Comparison of ENCODE assay signal across 8 mouse cellular contexts in the genomic region with DNA sequence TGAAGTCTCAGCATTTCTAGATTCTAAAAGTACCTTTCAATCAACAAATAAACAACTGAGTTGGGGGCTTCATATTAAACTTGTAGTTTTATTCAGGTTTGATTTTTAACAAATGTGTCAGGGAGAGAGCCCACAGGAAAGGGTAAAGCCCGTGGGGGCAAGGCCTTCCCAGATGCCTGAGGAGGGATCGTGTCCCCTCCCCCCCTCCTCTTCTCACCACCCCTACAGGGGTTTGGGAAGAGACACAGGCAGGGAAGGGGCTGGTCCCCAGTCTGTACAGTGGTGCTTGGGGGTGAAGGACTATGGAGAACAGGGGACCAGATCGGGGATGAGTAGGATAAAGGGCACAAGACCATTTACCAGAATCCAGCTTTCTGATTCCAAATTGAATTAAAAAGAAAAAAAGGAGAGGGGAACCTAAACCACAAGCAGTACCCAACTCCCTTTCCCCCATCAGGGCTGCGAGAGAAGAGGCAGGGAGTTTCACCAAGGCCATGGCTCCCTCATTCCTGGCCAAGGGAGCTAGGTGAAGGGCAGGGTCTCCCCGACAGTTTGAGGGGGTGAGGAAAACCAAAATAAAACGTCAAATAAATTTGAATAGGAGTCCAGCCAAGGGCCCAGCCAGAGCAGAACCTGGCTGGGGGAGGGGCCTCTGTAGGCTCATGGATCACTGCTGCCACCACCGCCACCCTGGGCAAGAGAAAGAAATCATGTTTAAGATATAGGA. TPM values are rescaled to one million over a fixed set of nuclear protein-coding genes. Genes with fewer than 3 reads are reported as not detected.
A peak's percentile ranks its signal among the peaks of the same experiment; 100 is the strongest.
DNase-seq lines count a peak whose midpoint lies in the region; ATAC-seq and TF ChIP-seq lines count a peak whose summit lies in the region.
"Not testable (repeated sequence)": the region's sequence is repeated elsewhere in the genome, so short reads cannot be mapped to it uniquely, and the experiment has no call there.

No protein-coding gene starts in this region.

- peaks cover 68% of the 10 kb centered on the region for H3K4me1 ChIP-seq in G1E (ENCODE audit: insufficient read depth, low read depth, low read length)
- peaks cover 46% of the 10 kb centered on the region for H3K4me1 ChIP-seq in forebrain, embryonic 12.5 days
- H3K4me1 ChIP-seq in heart, embryonic 12.5 days (replicated peaks) = peaks cover 47% of the 10 kb centered on the region
- peaks cover 36 to 51% of the 10 kb centered on the region in 2 experiments for H3K4me1 ChIP-seq in liver, embryonic 14.5 days (replicated peaks; ENCODE audit: control insufficient read depth in 2 of 2, insufficient read depth in 2 of 2, low read length in 1 of 2)
- not testable (repeated sequence) for H3K4me1 ChIP-seq in lung, embryonic 14.5 days (ENCODE audit: insufficient read depth)

- not testable (repeated sequence) for H3K27ac ChIP-seq in forebrain, embryonic 12.5 days; heart, embryonic 12.5 days (ENCODE audit: poor library complexity, severe bottlenecking); lung, embryonic 14.5 days (ENCODE audit: low read depth)
- peak overlapping the region; percentile 95 for H3K27ac ChIP-seq in liver, embryonic 14.5 days

- H3K4me3 ChIP-seq in G1E (ENCODE audit: low read depth, low read length) = peak overlapping the region; percentile 91; the same call in 1 of the 2 replicates
- not testable (repeated sequence) for H3K4me3 ChIP-seq in forebrain, embryonic 12.5 days (replicated peaks); heart, embryonic 12.5 days; lung, embryonic 14.5 days (ENCODE audit: low read depth, low read length)
- peak overlapping the region; percentile 40 to 82 for H3K4me3 ChIP-seq in liver, embryonic 14.5 days (ENCODE audit: insufficient read depth in 1 of 2, low read depth in 2 of 2, low read length in 2 of 2)

- H3K36me3 ChIP-seq in G1E (replicated peaks) = peaks cover 84% of the 10 kb centered on the region
- H3K36me3 ChIP-seq in forebrain, embryonic 12.5 days (replicated peaks) = peaks cover 64% of the 10 kb centered on the region
- H3K36me3 ChIP-seq in heart, embryonic 12.5 days = peaks cover 60% of the 10 kb centered on the region
- peaks cover 54% of the 10 kb centered on the region for H3K36me3 ChIP-seq in liver, embryonic 14.5 days (replicated peaks; ENCODE audit: control insufficient read depth, insufficient read depth, low read depth)
- peaks cover 65% of the 10 kb centered on the region for H3K36me3 ChIP-seq in lung, embryonic 14.5 days (ENCODE audit: insufficient read depth)

- ATAC-seq in G1E (ENCODE audit: extremely low read depth, insufficient number of reproducible peaks, low FRiP score, poor library complexity, severe bottlenecking); forebrain, embryonic 12.5 days (ENCODE audit: low FRiP score); heart, embryonic 12.5 days (ENCODE audit: insufficient number of reproducible peaks, low FRiP score); liver, embryonic 14.5 days (ENCODE audit: insufficient read depth); lung, embryonic 14.5 days (ENCODE audit: insufficient read depth): not testable (repeated sequence)

- H3K27me3 ChIP-seq in G1E (ENCODE audit: insufficient read depth, low read length); forebrain, embryonic 12.5 days; heart, embryonic 12.5 days (replicated peaks); liver, embryonic 14.5 days (ENCODE audit: control insufficient read depth, insufficient read depth, low read length); lung, embryonic 14.5 days (ENCODE audit: insufficient read depth, low read length): not testable (repeated sequence)

- not testable (repeated sequence) for TF ChIP-seq CTCF in G1E (IDR thresholded peaks at IDR 0.05; ENCODE audit: low read depth, low read length); liver, embryonic 14.5 days (IDR thresholded peaks at IDR 0.05; ENCODE audit: low read depth); lung, embryonic 14.5 days (IDR thresholded peaks at IDR 0.05; ENCODE audit: low read depth)

- not testable (repeated sequence) for TF ChIP-seq EP300 in liver, embryonic 14.5 days (IDR thresholded peaks at IDR 0.05; ENCODE audit: low read depth)

- 65% methylated on average over 7 of the region's 7 CpGs for WGBS in forebrain, embryonic 12.5 days
- 54% methylated on average over 7 of the region's 7 CpGs for WGBS in heart, embryonic 12.5 days
- 19% methylated on average over 7 of the region's 7 CpGs for WGBS in liver, embryonic 14.5 days (ENCODE audit: insufficient replicate concordance)
- 51% methylated on average over 7 of the region's 7 CpGs for WGBS in lung, embryonic 14.5 days

- peak overlapping the region; percentile 3; the same call in 1 of the 2 replicates for H3K9ac ChIP-seq in forebrain, embryonic 12.5 days
- not testable (repeated sequence) for H3K9ac ChIP-seq in heart, embryonic 12.5 days; lung, embryonic 14.5 days
- H3K9ac ChIP-seq in liver, embryonic 14.5 days (replicated peaks) = peak overlapping the region; percentile 92

- DNase-seq in G1E (ENCODE audit: low spot score); liver, embryonic 14.5 days (ENCODE audit: low read depth in 3 of 3, low spot score in 3 of 3); lung, embryonic 14.5 days: not testable (repeated sequence)
- DNase-seq in cerebellum, adult 9-11 months = peak; percentile 38
- DNase-seq in liver = peak; percentile 58
- DNase-seq in spleen, postnatal 4 days (ENCODE audit: low spot score in 2 of 2) = peak; percentile 33 to 64

- H3K9me3 ChIP-seq in G1E (replicated peaks); forebrain, embryonic 12.5 days; heart, embryonic 12.5 days (replicated peaks); liver, embryonic 14.5 days (ENCODE audit: control insufficient read depth, low read length); lung, embryonic 14.5 days (ENCODE audit: low read depth, low read length): not testable (repeated sequence)

- not testable (repeated sequence) for H3K4me2 ChIP-seq in forebrain, embryonic 12.5 days
- 0 out of 2 replicates have a peak overlapping the region, but pooled peaks have one; percentile 98 for H3K4me2 ChIP-seq in heart, embryonic 12.5 days
- peak overlapping the region; percentile 100 for H3K4me2 ChIP-seq in liver, embryonic 14.5 days (ENCODE audit: low read depth)
- peak overlapping the region; percentile 97; the same call in 1 of the 2 replicates for H3K4me2 ChIP-seq in lung, embryonic 14.5 days

RNA-seq across cellular contexts. Expression of gene Gps2, which starts 3.1 kb away (rescaled TPM):
- total RNA-seq in G1E (2014; fragmentation: Nextera tagmentation) = 305 and 344 TPM in 2 replicates
- 44.9 and 45.8 TPM in 2 replicates for total RNA-seq in G1E (2017)
- polyA plus RNA-seq in G1E (2012) = 203 and 216 TPM in 2 replicates
- polyA plus RNA-seq in forebrain, embryonic 12.5 days (2016; fragmentation: Nextera tagmentation; extraction: Ambion mirVana) = 95.8 and 99.1 TPM in 2 replicates
- polyA plus RNA-seq in heart, embryonic 12.5 days (2016; fragmentation: Nextera tagmentation; extraction: Ambion mirVana) = 49.2 and 50.6 TPM in 2 replicates
- polyA plus RNA-seq in liver, embryonic 14.5 days (2012; rRNA removed) = 79.5 and 93.1 TPM in 2 replicates
- polyA plus RNA-seq in liver, embryonic 14.5 days (2014; fragmentation: Nextera tagmentation; extraction: Ambion mirVana) = 82.7 and 91.2 TPM in 2 replicates
- 67.5 and 78.6 TPM in 2 replicates for polyA plus RNA-seq in lung, embryonic 14.5 days (2014; fragmentation: Nextera tagmentation; extraction: Ambion mirVana)

RNA-seq across cellular contexts. Expression of gene Eif5a, which starts 4.9 kb away (rescaled TPM):
- 1,285 and 1,536 TPM in 2 replicates for total RNA-seq in G1E (2014; fragmentation: Nextera tagmentation)
- total RNA-seq in G1E (2017) = 763 and 764 TPM in 2 replicates
- polyA plus RNA-seq in G1E (2012) = 2,879 and 2,909 TPM in 2 replicates
- polyA plus RNA-seq in forebrain, embryonic 12.5 days (2016; fragmentation: Nextera tagmentation; extraction: Ambion mirVana) = 1,678 TPM in 2 replicates
- 1,286 and 1,307 TPM in 2 replicates for polyA plus RNA-seq in heart, embryonic 12.5 days (2016; fragmentation: Nextera tagmentation; extraction: Ambion mirVana)
- 652 and 846 TPM in 2 replicates for polyA plus RNA-seq in liver, embryonic 14.5 days (2012; rRNA removed)
- 1,316 and 1,415 TPM in 2 replicates for polyA plus RNA-seq in liver, embryonic 14.5 days (2014; fragmentation: Nextera tagmentation; extraction: Ambion mirVana)
- polyA plus RNA-seq in lung, embryonic 14.5 days (2014; fragmentation: Nextera tagmentation; extraction: Ambion mirVana) = 1,945 and 2,006 TPM in 2 replicates

RNA-seq across cellular contexts. Expression of gene Neurl4, which starts 15.9 kb away (rescaled TPM):
- total RNA-seq in G1E (2014; fragmentation: Nextera tagmentation) (25.7 and 39.6 TPM in 2 replicates), G1E (2017) (27.2 and 30.2 TPM in 2 replicates)
- 87.0 and 110 TPM in 2 replicates for polyA plus RNA-seq in G1E (2012)
- 18.9 and 19.3 TPM in 2 replicates for polyA plus RNA-seq in forebrain, embryonic 12.5 days (2016; fragmentation: Nextera tagmentation; extraction: Ambion mirVana)
- 7.6 and 9.2 TPM in 2 replicates for polyA plus RNA-seq in heart, embryonic 12.5 days (2016; fragmentation: Nextera tagmentation; extraction: Ambion mirVana)
- 13.1 and 20.5 TPM in 2 replicates for polyA plus RNA-seq in liver, embryonic 14.5 days (2012; rRNA removed)
- polyA plus RNA-seq in liver, embryonic 14.5 days (2014; fragmentation: Nextera tagmentation; extraction: Ambion mirVana) = 2.5 and 3.4 TPM in 2 replicates
- polyA plus RNA-seq in lung, embryonic 14.5 days (2014; fragmentation: Nextera tagmentation; extraction: Ambion mirVana) = 12.5 and 13.1 TPM in 2 replicates

RNA-seq across cellular contexts. Expression of gene 2810408A11Rik, which starts 16.0 kb away (rescaled TPM):
- total RNA-seq in G1E (2014; fragmentation: Nextera tagmentation) = 6.6 and 7.2 TPM in 2 replicates
- total RNA-seq in G1E (2017) = 1.7 and 4.4 TPM in 2 replicates
- 0.62 and 1.2 TPM in 2 replicates for polyA plus RNA-seq in G1E (2012)
- polyA plus RNA-seq in forebrain, embryonic 12.5 days (2016; fragmentation: Nextera tagmentation; extraction: Ambion mirVana) = 22.4 TPM in 2 replicates
- polyA plus RNA-seq in heart, embryonic 12.5 days (2016; fragmentation: Nextera tagmentation; extraction: Ambion mirVana) = 4.7 and 5.2 TPM in 2 replicates
- 0.40 and 0.48 TPM in 2 replicates for polyA plus RNA-seq in liver, embryonic 14.5 days (2012; rRNA removed)
- polyA plus RNA-seq in liver, embryonic 14.5 days (2014; fragmentation: Nextera tagmentation; extraction: Ambion mirVana) = 0.93 and 1.7 TPM in 2 replicates
- 11.3 and 14.1 TPM in 2 replicates for polyA plus RNA-seq in lung, embryonic 14.5 days (2014; fragmentation: Nextera tagmentation; extraction: Ambion mirVana)

RNA-seq across cellular contexts. Expression of gene Ybx2, which starts 18.8 kb away (rescaled TPM):
- 1.4 and 1.6 TPM in 2 replicates for total RNA-seq in G1E (2014; fragmentation: Nextera tagmentation)
- total RNA-seq in G1E (2017) = 0.23 TPM in 1 of 2 replicates, not detected in the other
- 0.04 TPM in 1 of 2 replicates, not detected in the other for polyA plus RNA-seq in G1E (2012)
- polyA plus RNA-seq in forebrain, embryonic 12.5 days (2016; fragmentation: Nextera tagmentation; extraction: Ambion mirVana) = 7.4 and 8.9 TPM in 2 replicates
- 2.0 and 2.6 TPM in 2 replicates for polyA plus RNA-seq in heart, embryonic 12.5 days (2016; fragmentation: Nextera tagmentation; extraction: Ambion mirVana)
- 0.57 and 0.58 TPM in 2 replicates for polyA plus RNA-seq in liver, embryonic 14.5 days (2012; rRNA removed)
- polyA plus RNA-seq in liver, embryonic 14.5 days (2014; fragmentation: Nextera tagmentation; extraction: Ambion mirVana) = 0.23 TPM in 1 of 2 replicates, not detected in the other
- polyA plus RNA-seq in lung, embryonic 14.5 days (2014; fragmentation: Nextera tagmentation; extraction: Ambion mirVana) = 4.7 and 6.1 TPM in 2 replicates
